Mouse (Mus musculus) limb, embryonic 14.5 days (tissue): Measurements from ENCODE around the gene Tor2a. TPM values are rescaled to one million over a fixed set of nuclear protein-coding genes. Genes with fewer than 3 reads are reported as not detected.

ENCODE experiments used
- ATAC-seq: fragments of 200-750 bp; cut with Nextera tagmentation; 2 replicates; pipeline ENCODE4 v1.8.0; 2017; ENCODE audit warnings: low read depth, moderate number of reproducible peaks, moderate TSS enrichment; ENCODE audit not compliant: low FRiP score
- DNase-seq: peaks from one replicate; pipeline ENCODE4 v3.0.0-alpha.2; 2015; ENCODE audit warnings: low spot score
- H3K27ac ChIP-seq: fragments of 300-500 bp; sonication (generic); replicated peaks from 2 replicates; pipeline ENCODE4 v1.5.1; 2014; ENCODE audit warnings: low read depth, mild to moderate bottlenecking, low read length, moderate library complexity, mixed read lengths
- H3K27me3 ChIP-seq: fragments of 300-500 bp; sonication (generic); 2 replicates; pipeline ENCODE4 v1.6.1; 2014; ENCODE audit warnings: low read length, mixed read lengths; ENCODE audit not compliant: control insufficient read depth, insufficient read depth
- H3K36me3 ChIP-seq: fragments of 300-500 bp; sonication (generic); 2 replicates; pipeline ENCODE4 v1.6.1; 2014; ENCODE audit warnings: mild to moderate bottlenecking, low read length, moderate library complexity, mixed read lengths; ENCODE audit not compliant: control insufficient read depth, insufficient read depth
- H3K4me1 ChIP-seq: fragments of 300-500 bp; sonication (generic); 2 replicates; pipeline ENCODE4 v1.6.1; 2014; ENCODE audit warnings: antibody characterized with exemption, low read length, mixed read lengths; ENCODE audit not compliant: control insufficient read depth, insufficient read depth
- H3K4me2 ChIP-seq: fragments of 300-500 bp; sonication (generic); replicated peaks from 2 replicates; pipeline ENCODE4 v1.6.1; 2014; ENCODE audit warnings: low read depth, mild to moderate bottlenecking, low read length, moderate library complexity; ENCODE audit not compliant: severe bottlenecking
- H3K4me3 ChIP-seq: fragments of 300-500 bp; sonication (generic); replicated peaks from 2 replicates; pipeline ENCODE4 v1.5.1; 2014; ENCODE audit warnings: low read length
- H3K9ac ChIP-seq: fragments of 300-500 bp; sonication (generic); 2 replicates; pipeline ENCODE4 v1.6.1; 2014; ENCODE audit warnings: mild to moderate bottlenecking, low read depth, low read length, moderate library complexity; ENCODE audit not compliant: severe bottlenecking
- H3K9me3 ChIP-seq: fragments of 300-500 bp; sonication (generic); 2 replicates; pipeline ENCODE4 v1.6.1; 2016; ENCODE audit warnings: low read length; ENCODE audit not compliant: control insufficient read depth
- POLR2A ChIP-seq: fragments of 200-500 bp; IDR thresholded peaks from 2 replicates; pipeline ENCODE4 v1.8.0; 2012; ENCODE audit warnings: inconsistent platforms, mild to moderate bottlenecking, moderate library complexity, borderline replicate concordance; ENCODE audit not compliant: insufficient read depth, insufficient read length; ENCODE audit errors: extremely low read depth
- WGBS: fragments of 180-500 bp; shearing (Covaris S2); extraction: QIAGEN DNeasy Blood & Tissue Kit; methylation state at CpG from one replicate; pipeline ENCODE4 v1.1.7; 2014; 5-methylcytosine and 5-hydroxymethylcytosine counted together
- polyA plus RNA-seq, 2 experiments: library from polyadenylated mRNA; depleted of rRNA in 1 of 2; stranded (reverse) in 1 of 2; unstranded in 1 of 2; fragments of >200 nt; fragmentation: Nextera tagmentation in 1 of 2; extraction: Ambion mirVana in 1 of 2; gene quantifications; 2 replicates each; pipeline versions ENCODE4 v1.2.1 to v1.2.3; 2012 to 2014

Gene Tor2a
- polyA plus RNA-seq, 2 experiments, result 81.2 to 82.6 TPM

DNA sequence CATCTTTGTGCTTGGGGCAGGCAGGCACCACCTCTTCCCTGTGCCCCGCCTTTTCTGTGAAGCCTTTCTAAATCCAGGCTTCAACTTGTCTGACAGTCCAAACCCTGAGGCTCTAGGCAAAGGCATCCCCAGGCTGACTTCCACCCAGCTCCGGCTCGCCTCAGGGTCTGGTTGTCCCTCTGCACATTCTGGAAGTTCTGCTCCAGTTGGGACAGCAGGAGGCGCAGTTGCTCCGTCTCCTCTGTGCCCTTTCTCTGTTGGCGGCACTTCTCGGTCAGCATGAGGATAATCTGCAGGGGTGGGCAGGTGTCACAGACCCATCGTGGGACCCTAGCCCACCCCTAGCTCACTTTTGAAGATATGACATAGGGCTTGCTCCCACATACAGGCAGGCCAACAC, 22.1 kb downstream of the Tor2a start:
- Histone ChIP-seq H3K9ac (no peak overlapping the region), H3K9me3 (no peaks in the 10 kb centered on the region), H3K27me3 (no peaks in the 10 kb centered on the region), H3K27ac (no peak overlapping the region), H3K36me3 (no peaks in the 10 kb centered on the region), H3K4me2 (no peak overlapping the region), H3K4me1 (peaks cover 10% of the 10 kb centered on the region), H3K4me3 (no peak overlapping the region)
- DNase-seq (peak; percentile 55), ATAC-seq (no peak)
- WGBS, result 14% methylated on average over 8 of the region's 8 CpGs
- TF ChIP-seq POLR2A, result no peak

DNA sequence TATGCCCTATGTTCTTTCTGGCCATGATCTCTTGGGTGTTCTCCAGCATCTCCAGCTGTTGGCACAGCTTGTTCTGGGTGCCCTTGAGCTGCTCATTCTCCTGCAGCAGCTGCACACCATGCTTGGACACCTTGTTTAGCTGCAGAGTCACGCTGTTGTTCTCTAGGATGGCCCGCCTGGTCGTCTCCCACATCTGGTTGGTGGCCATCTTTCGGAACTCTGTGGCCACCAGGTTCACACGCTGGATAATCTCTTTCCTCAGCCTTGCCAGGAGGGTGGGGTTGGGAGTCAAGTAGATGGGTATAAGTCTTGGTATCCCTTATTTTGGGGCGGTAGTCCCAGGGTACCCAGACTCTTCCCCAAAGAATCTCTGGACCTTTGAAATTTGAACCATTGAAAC, 22.7 kb downstream of the Tor2a start:
- Histone ChIP-seq H3K27me3 (no peaks in the 10 kb centered on the region), H3K9me3 (no peaks in the 10 kb centered on the region), H3K4me1 (peaks cover 12% of the 10 kb centered on the region), H3K9ac (no peak overlapping the region), H3K4me2 (no peak overlapping the region), H3K27ac (no peak overlapping the region), H3K36me3 (no peaks in the 10 kb centered on the region), H3K4me3 (no peak overlapping the region)
- 87% methylated on average over 6 of the region's 6 CpGs for WGBS
- no peak for TF ChIP-seq POLR2A
- no peak for DNase-seq
- ATAC-seq, result no peak

DNA sequence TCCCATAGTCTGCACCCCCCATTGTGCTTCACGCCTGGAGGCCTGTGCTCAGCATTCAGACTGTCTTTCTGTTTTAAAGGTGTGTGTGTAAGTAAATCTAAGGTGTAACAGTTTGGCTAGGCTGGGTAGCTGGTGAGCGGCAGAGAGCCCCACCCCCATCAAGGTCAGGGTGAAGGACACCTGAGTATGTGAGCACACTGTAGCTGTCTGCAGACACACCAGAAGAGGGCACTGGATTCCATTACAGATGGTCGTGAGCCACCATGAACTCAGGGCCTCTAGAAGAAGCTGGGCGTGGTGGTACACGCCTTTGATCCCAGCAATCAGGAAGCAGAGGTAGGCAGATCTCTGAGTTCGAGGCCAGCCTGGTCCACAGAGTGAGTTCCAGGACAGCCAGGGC, 24.7 kb downstream of the Tor2a start:
- Histone ChIP-seq H3K27ac (no peak overlapping the region), H3K27me3 (no peaks in the 10 kb centered on the region), H3K4me1 (peaks cover 6% of the 10 kb centered on the region), H3K9ac (no peak overlapping the region), H3K4me3 (no peak overlapping the region), H3K36me3 (no peaks in the 10 kb centered on the region), H3K4me2 (no peak overlapping the region), H3K9me3 (no peaks in the 10 kb centered on the region)
- no peak for DNase-seq
- TF ChIP-seq POLR2A, result no peak
- WGBS, result 81% methylated on average over 6 of the region's 6 CpGs
- ATAC-seq, result no peak

DNA sequence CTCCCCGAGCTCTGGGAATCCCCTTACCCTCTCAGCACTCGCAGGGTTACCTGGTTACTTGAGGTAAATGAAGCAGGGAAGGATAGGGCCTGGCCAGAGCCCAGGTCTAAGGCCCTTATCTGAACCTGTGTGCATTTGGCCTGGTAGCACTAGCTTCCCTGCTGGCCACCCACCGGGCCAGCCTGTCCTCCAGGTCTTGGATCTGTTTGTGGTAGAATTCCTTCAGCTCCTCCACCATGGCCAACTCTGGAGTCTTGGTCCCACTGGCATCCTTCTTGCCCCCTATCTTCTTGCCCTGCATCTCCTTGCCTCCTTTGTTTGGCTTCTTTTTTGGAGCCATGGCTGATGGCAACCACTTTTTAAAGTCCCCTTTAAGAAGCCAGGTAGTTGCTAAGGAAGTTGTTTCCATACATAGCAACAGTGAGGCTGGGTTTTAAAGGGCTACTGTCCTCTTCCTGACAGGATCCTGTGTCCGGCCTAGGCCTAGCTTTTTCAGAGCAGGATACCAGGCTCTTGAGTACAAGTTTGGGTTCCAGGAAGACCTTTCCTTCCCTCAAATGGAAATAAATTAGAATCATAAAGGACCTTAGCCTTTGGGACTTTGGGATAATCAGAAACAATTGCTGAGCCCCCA, 27.1 kb downstream of the Tor2a start, which contains the start of gene Cfap157:
Cfap157 (minus strand) TSS at position 381 of the 634 bp plus-strand sequence.
- no peaks in the 10 kb centered on the region for H3K27me3 ChIP-seq
- DNase-seq (peak; percentile 57), ATAC-seq (peak; percentile 56; the same call in 1 of the 2 replicates)
- WGBS, result 45% methylated on average over 4 of the region's 4 CpGs
- H3K4me3 ChIP-seq, result no peak within 1 kb of the TSS
- H3K4me1 ChIP-seq, result peaks cover 6% of the 10 kb centered on the region
- no peaks in the 10 kb centered on the region for H3K36me3 ChIP-seq
- TF ChIP-seq POLR2A, result no peak
- no peaks in the 10 kb centered on the region for H3K9me3 ChIP-seq
- H3K9ac ChIP-seq, result no peak within 1 kb of the TSS
- H3K4me2 ChIP-seq, result 0 out of 2 replicates have a peak within 1 kb of the TSS, but pooled peaks have one; percentile 1
- no peak within 1 kb of the TSS for H3K27ac ChIP-seq

DNA sequence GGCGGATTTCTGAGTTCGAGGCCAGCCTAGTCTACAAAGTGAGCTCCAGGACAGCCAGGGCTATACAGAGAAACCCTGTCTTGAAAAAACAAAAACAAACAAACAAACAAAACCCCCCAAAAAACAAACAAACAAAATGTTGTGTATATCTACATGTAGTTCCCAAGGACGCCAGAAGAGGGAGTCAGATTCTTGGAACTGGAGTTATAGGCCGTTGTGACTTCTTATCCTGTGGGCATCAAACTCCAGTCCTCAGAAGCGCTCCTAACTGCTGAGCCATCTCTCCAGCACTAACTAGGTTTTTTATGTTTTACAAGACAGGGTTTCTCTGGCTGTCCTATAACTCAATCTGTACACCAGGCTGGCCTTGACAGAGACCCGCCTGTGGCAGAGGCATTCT, 30.1 kb downstream of the Tor2a start:
- WGBS, result 55% methylated on average over 6 of the region's 6 CpGs
- no peak for ATAC-seq
- no peak overlapping the region for H3K4me3 ChIP-seq
- no peaks in the 10 kb centered on the region for H3K9me3 ChIP-seq
- no peak overlapping the region for H3K4me2 ChIP-seq
- H3K36me3 ChIP-seq, result 0 out of 2 replicates have a peak, but pooled peaks cover 8% of the 10 kb centered on the region
- no peak for TF ChIP-seq POLR2A
- H3K4me1 ChIP-seq, result peaks cover 6% of the 10 kb centered on the region
- H3K27ac ChIP-seq, result no peak overlapping the region
- no peak overlapping the region for H3K9ac ChIP-seq
- no peaks in the 10 kb centered on the region for H3K27me3 ChIP-seq
- no peak for DNase-seq
